Mouse (Mus musculus) frontal cortex, postnatal 10 days (tissue): ENCODE measurements around the gene Pdap1.
A peak's percentile ranks its signal among the peaks of the same experiment; 100 is the strongest.
"Not testable (repeated sequence)": the region's sequence is repeated elsewhere in the genome, so short reads cannot be mapped to it uniquely, and the experiment has no call there.

ENCODE experiments used
- DNase-seq, 2 experiments: peaks; one replicate each; pipeline ENCODE4 v3.0.0; 2022; ENCODE audit warnings: low spot score in 2 of 2, mixed read lengths in 1 of 2

Gene Pdap1

GRCm38 (mm10) chr5:145119385-145119784 is 20.7 kb downstream of the Pdap1 start:
- no peak for DNase-seq

GRCm38 (mm10) chr5:145118461-145118860 is 21.6 kb downstream of the Pdap1 start:
- DNase-seq: no peak

- no peak for DNase-seq
Observed at GRCm38 (mm10) chr5:145118005-145118404, 22.0 kb downstream of the Pdap1 start.

GRCm38 (mm10) chr5:145116916-145117315 is 23.1 kb downstream of the Pdap1 start:
- no peak for DNase-seq

- DNase-seq: no peak
Observed at GRCm38 (mm10) chr5:145116316-145116715, 23.7 kb downstream of the Pdap1 start.

- DNase-seq: no peak
Observed at GRCm38 (mm10) chr5:145115736-145116135, 24.3 kb downstream of the Pdap1 start.

- DNase-seq: peak in 1 of 2 experiments; percentile 35
Observed at GRCm38 (mm10) chr5:145114606-145115473, 25.2 kb downstream of the Pdap1 start.

- DNase-seq: peak in 1 of 2 experiments; percentile 47
Observed at GRCm38 (mm10) chr5:145114071-145114605, 25.9 kb downstream of the Pdap1 start, which contains the start of gene Arpc1b. Gene Arpc1b, plus strand, starts transcription at chr5:145114215.

- DNase-seq: no peak
Observed at GRCm38 (mm10) chr5:145113416-145113815, 26.6 kb downstream of the Pdap1 start.

- no peak for DNase-seq
Observed at GRCm38 (mm10) chr5:145112566-145112965, 27.5 kb downstream of the Pdap1 start.

GRCm38 (mm10) chr5:145110401-145110800 is 29.6 kb downstream of the Pdap1 start:
- DNase-seq: no peak

- DNase-seq: no peak
Observed at GRCm38 (mm10) chr5:145105694-145106275, 34.3 kb downstream of the Pdap1 start.

GRCm38 (mm10) chr5:145104328-145104727 is 35.7 kb downstream of the Pdap1 start:
- no peak for DNase-seq

- DNase-seq: no peak
Observed at GRCm38 (mm10) chr5:145102706-145103105, 37.3 kb downstream of the Pdap1 start.

- not testable (repeated sequence) for DNase-seq
Observed at GRCm38 (mm10) chr5:145101451-145101850, 38.6 kb downstream of the Pdap1 start.

- no peak for DNase-seq
Observed at GRCm38 (mm10) chr5:145100960-145101359, 39.1 kb downstream of the Pdap1 start.

GRCm38 (mm10) chr5:145098340-145098821 is 41.7 kb downstream of the Pdap1 start:
- DNase-seq: no peak

- DNase-seq: no peak
Observed at GRCm38 (mm10) chr5:145096195-145096594, 43.8 kb downstream of the Pdap1 start.

GRCm38 (mm10) chr5:145089878-145090277 is 50.2 kb downstream of the Pdap1 start:
- no peak for DNase-seq

GRCm38 (mm10) chr5:145088186-145088585 is 51.9 kb downstream of the Pdap1 start:
- DNase-seq: no peak

- DNase-seq: no peak
Observed at GRCm38 (mm10) chr5:145084822-145085221, 55.2 kb downstream of the Pdap1 start.

GRCm38 (mm10) chr5:145083632-145084451 is 56.2 kb downstream of the Pdap1 start, which contains the start of the genes Arpc1a and Kpna7:
Gene Arpc1a, plus strand, starts transcription at chr5:145083830.
Gene Kpna7, minus strand, starts transcription at chr5:145084030.
- peak; percentile 82 to 88 for DNase-seq
